Mouse (Mus musculus) E14TG2a.4 (cell line): ENCODE data around the gene Wfdc8.
A peak's percentile ranks its signal among the peaks of the same experiment; 100 is the strongest.

Source experiments
- H3K27me3 ChIP-seq: 2 replicates; pipeline ENCODE4 v1.6.1; 2014; ENCODE audit warnings: low read length, control low read depth; ENCODE audit not compliant: insufficient read depth
- H3K36me3 ChIP-seq: 2 replicates; pipeline ENCODE4 v1.6.1; 2014; ENCODE audit warnings: low read length, control low read depth; ENCODE audit not compliant: insufficient read depth
- H3K4me1 ChIP-seq: replicated peaks from 2 replicates; pipeline ENCODE4 v1.6.1; 2014; ENCODE audit warnings: low read depth, low read length, control low read depth
- H3K4me3 ChIP-seq: replicated peaks from 2 replicates; pipeline ENCODE4 v1.5.1; 2014; ENCODE audit warnings: mild to moderate bottlenecking, low read length
- H3K9me3 ChIP-seq: 2 replicates; pipeline ENCODE4 v1.6.1; 2014; ENCODE audit warnings: low read length, control low read depth
- CTCF ChIP-seq: conservative IDR thresholded peaks from 2 replicates; pipeline ENCODE4 v1.5.1; 2014; ENCODE audit warnings: low read length
- NANOG ChIP-seq: IDR thresholded peaks from 2 replicates; pipeline ENCODE4 v1.6.1; 2014; ENCODE audit warnings: borderline replicate concordance, low read length, mixed read lengths
- POU5F1 ChIP-seq: IDR thresholded peaks from 2 replicates; pipeline ENCODE4 v1.6.1; 2014; ENCODE audit warnings: low read length, borderline replicate concordance

The Wfdc8 gene

DNA sequence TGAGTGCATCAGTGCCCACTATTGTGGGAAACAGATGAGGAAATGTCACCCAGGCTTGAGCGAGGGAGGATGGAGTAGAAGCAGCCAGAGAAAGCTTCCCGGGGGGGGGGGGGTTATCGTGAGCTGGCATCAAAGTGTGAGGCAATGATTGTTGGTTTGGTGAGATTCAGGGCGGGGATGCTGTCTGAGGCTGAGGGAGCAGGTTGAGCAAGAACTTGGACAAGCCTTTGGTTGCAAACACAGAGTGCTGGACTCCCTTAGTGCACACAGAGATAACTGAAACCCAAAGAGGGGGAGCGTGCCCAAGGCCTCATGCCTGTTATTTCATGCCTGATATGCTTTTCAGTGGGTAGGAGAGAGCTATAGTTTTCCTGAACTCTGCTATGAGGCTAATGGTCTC lies 46.0 kb downstream of the Wfdc8 start:
- Histone ChIP-seq H3K4me1 (peaks cover 35% of the 10 kb centered on the region), H3K36me3 (peaks cover 43% of the 10 kb centered on the region)

GRCm38 (mm10) chr2:164566997-164567396 lies 46.4 kb downstream of the Wfdc8 start:
- H3K9me3 ChIP-seq = peaks cover 7% of the 10 kb centered on the region
- H3K36me3 ChIP-seq = peaks cover 43% of the 10 kb centered on the region
- H3K27me3 ChIP-seq = peaks cover 23% of the 10 kb centered on the region
- peaks cover 38% of the 10 kb centered on the region for H3K4me1 ChIP-seq
- TF ChIP-seq NANOG = no peak
- TF ChIP-seq POU5F1 = no peak
- TF ChIP-seq CTCF = peak; percentile 74
- H3K4me3 ChIP-seq = no peak overlapping the region

More for the DNA sequence above, 46.0 kb downstream of the Wfdc8 start:
- H3K27me3 ChIP-seq = peaks cover 23% of the 10 kb centered on the region
- H3K9me3 ChIP-seq = peaks cover 7% of the 10 kb centered on the region
- TF ChIP-seq NANOG = no peak
- no peak for TF ChIP-seq POU5F1
- TF ChIP-seq CTCF = no peak
- H3K4me3 ChIP-seq = no peak overlapping the region

DNA sequence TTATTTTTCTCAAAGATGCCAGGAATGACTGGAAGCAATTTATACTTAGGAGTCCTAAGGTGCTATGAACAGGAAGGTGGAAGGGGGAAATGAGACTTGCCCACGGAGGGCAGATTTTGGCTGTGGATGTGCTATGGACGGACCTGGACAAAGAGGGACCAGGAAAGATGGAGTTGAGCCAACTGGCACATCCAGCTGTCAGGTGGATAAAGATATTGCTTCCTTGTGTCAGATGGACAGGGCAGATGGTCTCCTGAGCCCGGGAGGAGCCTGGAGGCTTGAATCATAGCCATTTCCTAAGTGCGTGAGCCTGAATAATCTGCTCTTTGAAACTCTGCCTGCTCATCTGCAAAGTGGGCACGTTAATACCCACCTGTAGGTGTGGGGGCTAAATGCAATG lies 49.1 kb downstream of the Wfdc8 start:
- Histone ChIP-seq H3K36me3 (peaks cover 43% of the 10 kb centered on the region), H3K4me3 (peak overlapping the region; percentile 75; the same call in 1 of the 2 replicates), H3K4me1 (peaks cover 46% of the 10 kb centered on the region), H3K9me3 (peaks cover 7% of the 10 kb centered on the region), H3K27me3 (peaks cover 17% of the 10 kb centered on the region)
- TF ChIP-seq NANOG (no peak), POU5F1 (no peak), CTCF (no peak)

DNA sequence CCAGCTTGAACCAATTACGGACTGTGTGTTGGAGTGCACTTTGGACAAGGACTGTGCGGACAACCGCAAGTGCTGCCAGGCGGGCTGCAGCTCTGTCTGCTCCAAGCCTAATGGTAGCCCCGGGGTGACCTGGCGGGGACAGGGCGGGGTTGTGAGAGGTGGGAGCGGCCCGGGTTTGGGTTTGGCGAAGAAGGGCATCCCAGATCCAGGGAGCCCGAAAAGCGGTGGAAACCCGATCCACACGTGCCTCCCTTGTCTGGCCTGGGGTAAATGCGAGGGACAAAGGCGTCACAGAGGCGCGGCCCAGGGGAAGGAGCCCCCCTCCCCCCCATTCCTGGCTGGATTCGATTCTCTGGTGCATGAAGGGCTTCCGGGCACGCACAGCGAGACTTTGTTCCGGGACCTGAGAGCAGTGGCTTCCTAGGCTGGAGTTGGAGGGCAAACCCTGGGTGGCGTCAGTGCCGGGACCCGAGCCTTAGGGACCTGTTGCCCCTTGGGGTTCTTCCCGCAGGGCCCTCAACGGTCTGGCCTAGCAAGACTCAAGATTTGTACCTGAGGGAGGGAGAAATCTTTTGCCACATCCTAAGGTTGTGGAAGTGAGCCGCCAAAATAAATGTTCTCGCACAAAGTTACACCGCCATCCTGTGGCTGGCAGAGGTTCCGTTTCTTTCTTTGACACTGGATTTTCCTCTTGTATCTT lies 49.9 kb downstream of the Wfdc8 start:
- Histone ChIP-seq H3K36me3 (peaks cover 41% of the 10 kb centered on the region), H3K27me3 (peaks cover 17% of the 10 kb centered on the region), H3K4me3 (peak overlapping the region; percentile 75), H3K9me3 (peaks cover 7% of the 10 kb centered on the region), H3K4me1 (peaks cover 55% of the 10 kb centered on the region)
- TF ChIP-seq CTCF (peak; percentile 43), NANOG (no peak), POU5F1 (no peak)

DNA sequence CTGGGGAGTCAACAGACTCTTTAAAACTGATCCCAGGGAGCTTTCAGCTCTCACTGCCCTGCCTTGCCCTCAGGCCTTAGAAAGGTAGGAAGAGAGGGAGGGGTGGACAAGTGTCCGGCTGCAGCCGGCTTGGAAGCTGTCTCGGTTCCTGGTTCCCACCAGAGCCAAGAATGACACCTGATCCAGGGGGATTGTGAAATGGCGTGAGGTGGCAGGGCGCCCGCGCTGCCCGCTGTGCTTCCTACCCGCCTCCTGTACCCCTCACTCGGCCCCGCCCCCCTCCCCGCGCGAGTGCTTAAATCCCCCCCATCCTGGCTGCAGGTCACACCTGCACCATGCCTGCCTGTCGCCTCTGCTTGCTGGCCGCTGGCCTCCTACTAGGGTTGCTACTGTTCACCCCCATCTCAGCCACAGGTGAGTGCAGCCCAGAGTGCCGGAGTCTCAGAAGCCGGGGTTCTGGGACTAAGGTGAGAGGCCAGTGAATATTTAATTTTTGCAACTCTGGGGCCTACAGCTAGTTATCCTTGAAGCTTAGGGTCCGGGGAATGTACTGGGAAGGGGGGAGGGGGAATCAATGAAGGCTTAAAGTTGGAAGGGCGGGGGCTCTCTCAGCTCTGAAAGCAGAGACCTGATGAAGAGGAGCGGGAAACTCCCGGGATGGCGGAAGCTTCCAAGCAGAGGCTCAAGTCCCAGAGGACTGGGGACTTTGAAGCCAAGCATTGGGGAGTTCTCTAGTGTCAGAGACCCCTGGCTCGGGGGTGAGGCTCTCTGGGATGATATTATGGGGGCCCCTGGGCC lies 50.8 kb downstream of the Wfdc8 start, which contains the start of gene Wfdc2:
Gene Wfdc2 (plus strand): TSS at position 23 of the 798 bp plus-strand sequence.
- H3K4me3 ChIP-seq = peak within 1 kb of the TSS; percentile 75

DNA sequence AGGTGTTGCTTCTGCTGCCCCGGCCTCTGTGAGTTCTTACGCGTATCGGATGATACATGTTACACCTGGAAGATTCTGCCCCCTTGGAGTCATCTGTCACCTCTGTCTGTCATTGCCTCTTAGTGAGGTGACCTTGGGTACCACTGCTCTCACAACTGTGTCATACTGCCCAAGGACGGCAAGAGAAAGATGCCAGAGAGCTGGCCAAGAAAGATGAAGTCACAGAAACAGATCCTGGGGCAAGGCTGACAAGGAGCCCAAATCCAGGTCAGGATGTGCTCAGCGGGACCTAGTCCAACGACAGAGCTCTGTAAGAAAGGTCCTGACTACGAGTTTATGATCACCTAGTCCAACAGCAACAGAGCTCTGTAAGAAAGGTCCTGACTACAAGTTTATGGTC lies 53.3 kb downstream of the Wfdc8 start:
- Histone ChIP-seq H3K9me3 (no peaks in the 10 kb centered on the region), H3K4me3 (no peak overlapping the region), H3K36me3 (peaks cover 9% of the 10 kb centered on the region), H3K4me1 (peaks cover 59% of the 10 kb centered on the region), H3K27me3 (peaks cover 17% of the 10 kb centered on the region)
- TF ChIP-seq NANOG = no peak
- TF ChIP-seq CTCF = no peak
- TF ChIP-seq POU5F1 = no peak

More for the DNA sequence above, 50.8 kb downstream of the Wfdc8 start, which contains the start of gene Wfdc2:
- H3K36me3 ChIP-seq = peaks cover 34% of the 10 kb centered on the region
- H3K27me3 ChIP-seq = peaks cover 17% of the 10 kb centered on the region
- H3K9me3 ChIP-seq = peaks cover 7% of the 10 kb centered on the region
- peaks cover 60% of the 10 kb centered on the region for H3K4me1 ChIP-seq
- TF ChIP-seq POU5F1 (no peak), NANOG (no peak), CTCF (no peak)

DNA sequence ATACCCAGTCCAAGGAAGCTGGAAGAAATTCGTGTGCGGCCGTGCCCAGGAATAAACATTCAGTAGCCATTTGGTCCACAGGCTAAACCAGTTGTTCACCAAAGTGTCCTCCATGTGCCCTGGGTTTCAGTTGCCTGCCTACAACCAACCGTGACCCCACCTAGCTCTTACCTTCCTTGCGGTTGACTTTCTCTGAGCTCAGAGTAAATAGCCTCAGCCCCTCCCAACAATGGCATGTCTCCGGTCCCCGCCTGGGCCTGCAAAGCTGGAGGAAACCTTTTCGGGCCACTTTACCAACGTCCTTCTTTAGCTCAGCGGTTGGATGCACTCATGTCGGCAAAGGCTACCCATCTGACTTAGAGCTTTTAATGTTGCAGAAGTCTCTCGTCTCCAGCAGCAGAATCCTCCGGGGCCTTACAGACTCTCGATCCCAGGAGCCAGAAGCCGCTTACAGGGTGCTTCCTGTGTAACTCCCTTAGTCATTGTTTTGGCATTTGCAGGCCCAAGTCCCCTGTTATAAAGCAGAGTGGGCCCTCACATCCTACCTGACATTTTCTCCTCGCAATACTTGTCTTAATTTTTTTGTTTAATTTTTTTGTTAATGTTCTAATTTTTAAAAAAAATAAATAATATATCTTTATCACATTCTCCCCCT lies 54.3 kb downstream of the Wfdc8 start:
- no peak for TF ChIP-seq NANOG
- no peak for TF ChIP-seq CTCF
- TF ChIP-seq POU5F1 = no peak
- no peaks in the 10 kb centered on the region for H3K36me3 ChIP-seq
- no peaks in the 10 kb centered on the region for H3K9me3 ChIP-seq
- peaks cover 50% of the 10 kb centered on the region for H3K4me1 ChIP-seq
- peaks cover 13% of the 10 kb centered on the region for H3K27me3 ChIP-seq
- H3K4me3 ChIP-seq = peak overlapping the region; percentile 39

DNA sequence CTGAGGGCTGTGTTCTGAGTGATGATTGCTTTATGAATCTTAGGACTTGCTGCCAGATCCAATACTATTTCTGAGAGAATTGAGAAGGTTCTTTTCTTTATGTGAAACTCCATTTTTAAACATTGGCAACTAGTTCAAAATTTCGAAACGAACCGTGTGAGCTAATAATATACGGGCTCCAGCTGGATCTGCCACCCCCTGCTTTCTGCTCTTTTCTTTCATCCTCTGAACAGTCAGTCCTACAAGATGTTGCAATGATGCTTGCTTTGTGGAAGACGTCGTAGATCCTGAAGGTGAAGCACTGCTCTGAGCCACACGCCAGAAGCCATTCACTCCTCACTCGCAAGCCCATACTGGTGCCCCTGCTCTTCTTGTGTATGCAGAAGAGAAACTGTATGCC lies 55.0 kb downstream of the Wfdc8 start:
- Histone ChIP-seq H3K27me3 (peaks cover 8% of the 10 kb centered on the region), H3K4me1 (peaks cover 43% of the 10 kb centered on the region), H3K4me3 (0 out of 2 replicates have a peak overlapping the region, but pooled peaks have one; percentile 39), H3K9me3 (no peaks in the 10 kb centered on the region), H3K36me3 (no peaks in the 10 kb centered on the region)
- no peak for TF ChIP-seq CTCF
- no peak for TF ChIP-seq NANOG
- no peak for TF ChIP-seq POU5F1
